Mouse (Mus musculus) testis, postnatal 14 days (tissue): ENCODE results near the gene Gm21256.
"Not testable (repeated sequence)": the region's sequence is repeated elsewhere in the genome, so short reads cannot be mapped to it uniquely, and the experiment has no call there.

ENCODE experiments used
- DNase-seq: peaks from one replicate; pipeline ENCODE4 v3.0.0; 2021; ENCODE audit warnings: low spot score

The Gm21256 gene

DNA sequence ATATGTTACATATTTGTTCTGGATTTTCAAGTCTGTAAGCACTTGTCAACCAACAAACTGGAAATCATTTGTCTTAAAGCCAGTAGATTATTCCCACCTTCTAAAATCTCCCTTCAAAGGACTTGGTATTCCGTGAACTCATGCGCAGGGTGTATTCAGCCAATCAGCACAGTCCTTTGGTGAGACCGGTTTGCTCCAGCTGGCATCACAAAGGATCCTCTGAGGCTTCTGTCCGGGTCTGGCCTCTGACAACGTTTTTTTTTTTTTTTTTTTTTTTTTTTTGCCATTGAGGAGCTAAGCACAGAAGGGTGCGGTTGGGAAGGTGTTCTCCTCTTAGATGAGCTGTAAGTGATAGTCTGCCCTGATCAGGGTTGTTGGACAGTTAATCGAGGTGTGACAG is at the start of gene Gm21256:
Gene Gm21256, plus strand, starts transcription at position 301 of the 400 bp plus-strand sequence.
- DNase-seq: not testable (repeated sequence)
